Mouse (Mus musculus) myocyte (in vitro differentiated cells): ENCODE data around the gene Nim1k.

Experiments
- CEBPB ChIP-seq: IDR thresholded peaks from 2 replicates; pipeline ENCODE4 v1.6.1; 2011; ENCODE audit warnings: mild to moderate bottlenecking, moderate library complexity; ENCODE audit not compliant: poor library complexity, insufficient read depth, severe bottlenecking
- E2F4 ChIP-seq: IDR thresholded peaks from one replicate; pipeline ENCODE4 v1.6.1; 2011; ENCODE audit warnings: mild to moderate bottlenecking, control low read depth, moderate library complexity; ENCODE audit not compliant: insufficient read depth
- POLR2A ChIP-seq: IDR thresholded peaks from one replicate; pipeline ENCODE4 v1.6.1; 2011; ENCODE audit warnings: low read depth, mild to moderate bottlenecking, control low read depth, moderate library complexity; ENCODE audit not compliant: insufficient read length
- TCF12 ChIP-seq: IDR thresholded peaks from one replicate; pipeline ENCODE4 v1.6.1; 2011; ENCODE audit warnings: mild to moderate bottlenecking, control low read depth; ENCODE audit not compliant: poor library complexity, insufficient read depth, severe bottlenecking

GRCm38 (mm10) chr13:119746930-119747329 lies 8.8 kb downstream of the Nim1k start:
- TF ChIP-seq POLR2A: no peak
- no peak for TF ChIP-seq TCF12
- no peak for TF ChIP-seq E2F4
- TF ChIP-seq CEBPB: no peak
